Mouse (Mus musculus): ENCODE data around the gene Fkbp5.

- TF ChIP-seq POLR2A (IDR thresholded peaks at IDR 0.05; ENCODE audit: low read depth, low read length) (no peak), CTCF (IDR thresholded peaks at IDR 0.05; ENCODE audit: extremely low read depth, insufficient read length, insufficient replicate concordance, low read depth, low read length) (no peak)
Measured at GRCm38 (mm10) chr17:28371941-28372340, 145.4 kb downstream of the Fkbp5 start.

All from small intestine, adult 2 months (tissue).